Mouse (Mus musculus): ENCODE measurements around the gene Sgo2a. TPM values are rescaled to one million over a fixed set of nuclear protein-coding genes. Genes with fewer than 3 reads are reported as not detected.

Sgo2a gene
- total and polyA plus RNA-seq, 3 experiments: 1.1 to 4.2 (median 3.5) TPM

GRCm38 (mm10) chr1:58056939-58057338 is 61.2 kb downstream of the Sgo2a start:
- H3K4me1 ChIP-seq (ENCODE audit: control insufficient read depth, insufficient read depth, low read length): peaks cover 1% of the 10 kb centered on the region; the same call in 1 of the 2 replicates
- no peak overlapping the region for H3K9ac ChIP-seq (ENCODE audit: low read depth, low read length)
- 59% methylated on average over 11 of the region's 11 CpGs for WGBS
- H3K27me3 ChIP-seq (ENCODE audit: control insufficient read depth, insufficient read depth, low read length): no peaks in the 10 kb centered on the region
- no peaks in the 10 kb centered on the region; the same call in 1 of the 2 replicates for H3K36me3 ChIP-seq (ENCODE audit: control insufficient read depth, insufficient read depth, low read length)
- peak overlapping the region; percentile 44 for H3K27ac ChIP-seq
- intact Hi-C loops (cut with DNase I): no loop called here
- H3K4me3 ChIP-seq: no peak overlapping the region
- peak in 1 of 2 experiments; percentile 29 for DNase-seq
- TF ChIP-seq CTCF (IDR thresholded peaks at IDR 0.05) (no peak), POLR2A (IDR thresholded peaks at IDR 0.05; ENCODE audit: insufficient read depth, low read depth, low read length) (no peak)
- no peaks in the 10 kb centered on the region for H3K79me2 ChIP-seq (replicated peaks; ENCODE audit: control insufficient read depth, insufficient read depth, low read length)

DNA sequence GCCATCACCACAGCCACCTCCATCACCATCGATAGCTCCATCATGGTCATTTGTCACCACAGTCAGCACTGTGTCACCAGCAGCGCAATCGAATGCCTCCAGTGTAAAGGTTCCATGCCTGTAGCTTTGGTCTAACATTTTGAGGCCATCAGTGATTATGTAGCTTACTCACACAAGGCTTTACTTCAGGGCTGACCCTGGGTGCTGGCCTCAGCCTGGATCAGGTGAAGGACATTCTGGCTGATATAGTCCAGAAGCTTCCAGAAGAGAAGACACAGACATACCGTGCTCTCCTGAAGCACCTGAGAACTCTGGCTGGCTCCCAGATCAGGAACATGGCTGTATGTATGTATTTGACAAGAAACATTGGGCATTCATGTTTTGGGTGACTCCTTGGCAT is 63.1 kb downstream of the Sgo2a start:
- H3K4me3 ChIP-seq: no peak overlapping the region
- DNase-seq: no peak
- peaks cover 1% of the 10 kb centered on the region; the same call in 1 of the 2 replicates for H3K4me1 ChIP-seq (ENCODE audit: control insufficient read depth, insufficient read depth, low read length)
- no peaks in the 10 kb centered on the region for H3K79me2 ChIP-seq (replicated peaks; ENCODE audit: control insufficient read depth, insufficient read depth, low read length)
- no peaks in the 10 kb centered on the region for H3K27me3 ChIP-seq (ENCODE audit: control insufficient read depth, insufficient read depth, low read length)
- WGBS: 91% methylated on average over 4 of the region's 4 CpGs
- no peak overlapping the region for H3K27ac ChIP-seq
- intact Hi-C loops (cut with DNase I): no loop called here
- H3K9ac ChIP-seq (ENCODE audit: low read depth, low read length): no peak overlapping the region
- no peak for TF ChIP-seq CTCF (IDR thresholded peaks at IDR 0.05)
- no peaks in the 10 kb centered on the region; the same call in 1 of the 2 replicates for H3K36me3 ChIP-seq (ENCODE audit: control insufficient read depth, insufficient read depth, low read length)

DNA sequence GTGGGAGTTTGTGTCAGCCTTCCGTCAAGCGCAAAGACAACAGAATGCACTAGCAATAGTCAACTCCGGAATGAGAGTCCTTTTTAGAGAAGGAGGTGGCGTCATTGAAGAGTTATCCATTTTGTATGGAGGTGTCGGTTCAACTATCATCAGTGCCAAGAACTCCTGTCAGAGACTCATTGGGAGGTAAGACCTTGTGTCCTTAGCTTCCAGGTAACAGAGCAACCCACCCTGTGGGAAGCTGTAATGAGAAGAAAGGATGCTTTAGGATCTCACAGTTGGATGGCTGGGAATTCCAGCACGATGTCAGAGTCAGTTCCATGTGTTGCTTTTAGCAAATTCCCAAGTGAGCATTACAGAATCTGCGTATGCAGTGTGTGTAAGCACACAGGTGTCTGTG is 66.4 kb downstream of the Sgo2a start:
- Histone ChIP-seq H3K36me3 (ENCODE audit: control insufficient read depth, insufficient read depth, low read length) (no peaks in the 10 kb centered on the region; the same call in none of the 2 replicates), H3K27me3 (ENCODE audit: control insufficient read depth, insufficient read depth, low read length) (no peaks in the 10 kb centered on the region), H3K27ac (no peak overlapping the region), H3K4me3 (no peak overlapping the region), H3K4me1 (ENCODE audit: control insufficient read depth, insufficient read depth, low read length) (no peaks in the 10 kb centered on the region), H3K79me2 (replicated peaks; ENCODE audit: control insufficient read depth, insufficient read depth, low read length) (no peaks in the 10 kb centered on the region), H3K9ac (ENCODE audit: low read depth, low read length) (no peak overlapping the region)
- TF ChIP-seq EP300 (IDR thresholded peaks at IDR 0.05; ENCODE audit: insufficient read depth, low read depth, low read length) (no peak), POLR2A (IDR thresholded peaks at IDR 0.05; ENCODE audit: insufficient read depth, low read depth, low read length) (no peak), CTCF (IDR thresholded peaks at IDR 0.05) (no peak)
- WGBS: 93% methylated on average over 7 of the region's 7 CpGs
- intact Hi-C loops (cut with DNase I): no loop called here
- no peak for DNase-seq

DNA sequence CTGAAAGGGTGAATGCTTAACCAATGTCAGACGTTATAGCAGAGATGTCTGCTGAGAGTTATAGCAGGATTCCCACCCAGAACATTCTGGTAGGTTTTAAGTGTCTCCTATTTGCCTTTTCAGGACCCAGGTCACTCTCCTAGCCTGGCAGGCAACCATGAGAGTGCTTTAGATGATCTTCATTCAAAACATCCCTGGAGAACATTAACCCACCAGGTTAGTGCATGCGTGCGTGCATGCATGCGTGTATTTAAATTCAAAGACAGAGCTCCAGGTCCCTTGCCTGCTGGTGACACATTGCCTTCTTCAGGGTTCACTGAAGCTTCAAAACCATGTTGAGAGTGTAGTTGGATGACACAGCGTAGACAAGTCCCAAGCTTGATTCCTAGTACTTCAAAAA is 69.4 kb downstream of the Sgo2a start:
- Histone ChIP-seq H3K36me3 (ENCODE audit: control insufficient read depth, insufficient read depth, low read length) (no peaks in the 10 kb centered on the region; the same call in 1 of the 2 replicates), H3K4me3 (no peak overlapping the region), H3K27ac (peak overlapping the region; percentile 10), H3K27me3 (ENCODE audit: control insufficient read depth, insufficient read depth, low read length) (no peaks in the 10 kb centered on the region), H3K9ac (ENCODE audit: low read depth, low read length) (no peak overlapping the region), H3K79me2 (replicated peaks; ENCODE audit: control insufficient read depth, insufficient read depth, low read length) (no peaks in the 10 kb centered on the region), H3K4me1 (ENCODE audit: control insufficient read depth, insufficient read depth, low read length) (no peaks in the 10 kb centered on the region)
- WGBS: 86% methylated on average over 5 of the region's 5 CpGs
- intact Hi-C loops (cut with DNase I): no loop called here
- DNase-seq: no peak
- TF ChIP-seq CTCF (IDR thresholded peaks at IDR 0.05): no peak
- no peak for TF ChIP-seq POLR2A (IDR thresholded peaks at IDR 0.05; ENCODE audit: insufficient read depth, low read depth, low read length)
- TF ChIP-seq EP300 (IDR thresholded peaks at IDR 0.05; ENCODE audit: insufficient read depth, low read depth, low read length): no peak

DNA sequence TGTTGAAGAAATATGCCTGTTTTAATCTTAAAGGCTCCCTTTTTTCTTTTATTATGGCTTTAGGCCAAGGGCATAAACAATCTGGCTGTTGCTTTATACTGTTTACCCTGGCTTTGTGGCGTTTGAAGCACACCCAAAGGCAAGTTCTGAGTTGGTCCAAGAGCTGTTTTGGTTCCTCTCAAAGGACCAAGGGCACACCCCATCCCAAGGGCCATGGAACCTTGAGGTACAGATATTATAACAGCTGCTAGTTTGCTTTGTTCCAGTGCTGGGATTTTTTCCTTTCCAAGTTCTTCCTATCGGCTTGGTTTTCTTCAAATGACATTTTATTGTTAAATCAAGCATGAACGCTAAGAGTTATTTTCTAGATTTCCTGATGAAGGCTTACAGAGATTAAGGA is 69.8 kb downstream of the Sgo2a start:
- Histone ChIP-seq H3K9ac (ENCODE audit: low read depth, low read length) (no peak overlapping the region), H3K4me3 (no peak overlapping the region), H3K27ac (peak overlapping the region; percentile 10), H3K4me1 (ENCODE audit: control insufficient read depth, insufficient read depth, low read length) (no peaks in the 10 kb centered on the region), H3K79me2 (replicated peaks; ENCODE audit: control insufficient read depth, insufficient read depth, low read length) (no peaks in the 10 kb centered on the region), H3K27me3 (ENCODE audit: control insufficient read depth, insufficient read depth, low read length) (no peaks in the 10 kb centered on the region), H3K36me3 (ENCODE audit: control insufficient read depth, insufficient read depth, low read length) (no peaks in the 10 kb centered on the region; the same call in 1 of the 2 replicates)
- intact Hi-C loops (cut with DNase I): no loop called here
- 53% methylated on average over 3 of the region's 3 CpGs for WGBS
- TF ChIP-seq POLR2A (IDR thresholded peaks at IDR 0.05; ENCODE audit: insufficient read depth, low read depth, low read length) (no peak), CTCF (IDR thresholded peaks at IDR 0.05) (no peak), EP300 (IDR thresholded peaks at IDR 0.05; ENCODE audit: insufficient read depth, low read depth, low read length) (no peak)
- DNase-seq: peak in 1 of 2 experiments; percentile 21

DNA sequence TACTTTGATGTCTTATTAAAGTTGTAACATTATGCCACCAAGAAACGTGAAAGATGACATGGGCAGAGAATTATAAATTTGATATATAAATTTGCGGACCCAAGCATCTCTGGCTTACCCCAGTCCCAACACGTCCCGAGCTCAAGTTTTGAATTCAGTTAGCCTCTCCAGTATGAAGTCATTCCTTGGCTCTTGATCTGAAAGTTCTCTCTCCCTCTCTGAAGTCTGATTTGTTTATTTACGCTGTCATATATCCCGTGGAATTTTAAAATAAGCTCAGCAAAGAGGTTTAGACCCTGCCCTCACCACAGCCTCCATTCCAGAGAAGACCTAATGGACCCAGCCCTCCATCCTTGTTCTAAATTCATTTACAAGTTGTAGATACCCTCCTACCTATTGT is 73.4 kb downstream of the Sgo2a start:
- intact Hi-C loops (cut with DNase I): no loop called here
- H3K4me3 ChIP-seq: no peak overlapping the region
- H3K9ac ChIP-seq (ENCODE audit: low read depth, low read length): no peak overlapping the region
- TF ChIP-seq EP300 (IDR thresholded peaks at IDR 0.05; ENCODE audit: insufficient read depth, low read depth, low read length): no peak
- TF ChIP-seq CTCF (IDR thresholded peaks at IDR 0.05): no peak
- no peak for TF ChIP-seq POLR2A (IDR thresholded peaks at IDR 0.05; ENCODE audit: insufficient read depth, low read depth, low read length)
- H3K4me1 ChIP-seq (ENCODE audit: control insufficient read depth, insufficient read depth, low read length): peaks cover 2% of the 10 kb centered on the region; the same call in 1 of the 2 replicates
- peaks cover 3% of the 10 kb centered on the region; the same call in 1 of the 2 replicates for H3K36me3 ChIP-seq (ENCODE audit: control insufficient read depth, insufficient read depth, low read length)
- H3K27me3 ChIP-seq (ENCODE audit: control insufficient read depth, insufficient read depth, low read length): no peaks in the 10 kb centered on the region
- DNase-seq: no peak
- no peak overlapping the region for H3K27ac ChIP-seq
- H3K79me2 ChIP-seq (replicated peaks; ENCODE audit: control insufficient read depth, insufficient read depth, low read length): no peaks in the 10 kb centered on the region
- WGBS: 81% methylated on average over 6 of the region's 6 CpGs

Data from heart, adult 2 months (tissue).